Mouse (Mus musculus) bone marrow macrophage, adult 2 months (primary cell): ENCODE data around the gene Fam196b.

Experiments
- CTCF ChIP-seq: IDR thresholded peaks from 2 replicates; pipeline ENCODE4 v1.5.1; 2012; ENCODE audit warnings: low read depth, mild to moderate bottlenecking, low read length, moderate library complexity
- POLR2A ChIP-seq: IDR thresholded peaks from 2 replicates; pipeline ENCODE4 v1.6.1; 2012; ENCODE audit warnings: mild to moderate bottlenecking, low read depth, low read length, borderline replicate concordance

GRCm38 (mm10) chr11:34315383-34315782 is 761 bp downstream of the Fam196b start:
- no peak for TF ChIP-seq CTCF
- no peak for TF ChIP-seq POLR2A
